Mouse (Mus musculus) liver, adult 2 months (tissue): Measurements from ENCODE around the gene Hemk1.

ENCODE experiments used
- CTCF ChIP-seq: fragments of 200-500 bp; IDR thresholded peaks from 2 replicates; pipeline ENCODE4 v1.5.1; 2011; ENCODE audit warnings: low read depth, low read length, control low read depth
- POLR2A ChIP-seq: fragments of 200-500 bp; IDR thresholded peaks from 2 replicates; pipeline ENCODE4 v1.6.1; 2011; ENCODE audit warnings: low read length, control low read depth; ENCODE audit not compliant: insufficient read depth; ENCODE audit errors: extremely low read depth

- no peak for TF ChIP-seq CTCF
- TF ChIP-seq POLR2A: no peak
Measured at GRCm38 (mm10) chr9:107330791-107331190, 7.4 kb downstream of the Hemk1 start.
